Mouse (Mus musculus): ENCODE measurements around the gene Plac1. TPM values are rescaled to one million over a fixed set of nuclear protein-coding genes. Genes with fewer than 3 reads are reported as not detected.
A peak's percentile ranks its signal among the peaks of the same experiment; 100 is the strongest.
"Not testable (repeated sequence)": the region's sequence is repeated elsewhere in the genome, so short reads cannot be mapped to it uniquely, and the experiment has no call there.

Gene Plac1
- polyA plus RNA-seq, 1 experiment from 2014 or later: 4.6 TPM

GRCm38 (mm10) chrX:53025471-53026223, 214.3 kb downstream of the Plac1 start:
- Histone ChIP-seq H3K4me2 (replicated peaks) (no peak overlapping the region), H3K9ac (no peak overlapping the region), H3K9me3 (no peaks in the 10 kb centered on the region), H3K27ac (no peak overlapping the region), H3K4me3 (replicated peaks) (no peak overlapping the region), H3K36me3 (no peaks in the 10 kb centered on the region), H3K27me3 (replicated peaks) (no peaks in the 10 kb centered on the region), H3K4me1 (replicated peaks) (no peaks in the 10 kb centered on the region)
- ATAC-seq: peak; percentile 68; the same call in 1 of the 2 replicates
- WGBS: 55% methylated on average over 11 of the region's 11 CpGs

DNA sequence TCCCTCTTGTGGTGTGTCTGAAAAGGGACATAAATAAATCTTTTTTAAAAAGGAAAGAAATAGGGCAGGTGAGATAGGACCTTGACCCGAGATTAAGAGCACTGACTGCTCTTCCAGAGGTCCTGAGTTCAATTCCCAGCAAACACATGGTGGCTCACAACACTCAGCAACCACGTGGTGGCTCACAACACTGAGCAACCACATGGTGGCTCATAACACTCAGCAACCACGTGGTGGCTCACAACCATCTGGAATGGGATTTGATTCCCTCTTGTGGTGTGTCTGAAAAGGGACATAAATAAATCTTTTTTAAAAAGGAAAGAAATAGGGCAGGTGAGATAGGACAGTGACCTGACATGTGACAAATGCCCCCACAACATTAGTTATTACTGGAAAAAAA, 215.6 kb downstream of the Plac1 start:
- H3K27ac ChIP-seq; H3K27me3 ChIP-seq (replicated peaks); H3K4me2 ChIP-seq (replicated peaks); H3K9ac ChIP-seq; H3K4me1 ChIP-seq (replicated peaks); H3K4me3 ChIP-seq (replicated peaks); H3K36me3 ChIP-seq; H3K9me3 ChIP-seq: not testable (repeated sequence)
- peak; percentile 45; the same call in 1 of the 2 replicates for ATAC-seq
- WGBS: 25% methylated on average over 3 of the region's 3 CpGs

DNA sequence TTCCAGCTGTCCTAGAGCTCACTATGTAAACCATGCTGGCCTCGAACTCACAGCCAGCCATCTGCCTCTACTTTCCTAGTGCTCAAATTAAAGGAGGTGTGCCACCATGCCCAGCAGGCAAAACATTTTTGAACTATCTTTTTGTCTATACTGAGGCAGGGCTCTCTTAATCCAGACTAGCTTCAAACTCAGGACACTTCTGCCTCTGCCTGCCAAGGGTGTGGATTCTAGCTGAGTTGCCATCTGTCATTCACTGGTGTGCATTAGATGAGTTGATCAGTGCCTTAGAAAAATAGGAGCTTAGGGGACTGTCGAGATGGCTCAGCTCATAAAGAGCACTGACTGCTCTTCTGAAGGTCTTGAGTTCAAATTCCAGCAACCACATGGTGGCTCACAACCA, 216.9 kb downstream of the Plac1 start:
- ATAC-seq: no peak
- Histone ChIP-seq H3K4me1 (replicated peaks) (no peaks in the 10 kb centered on the region), H3K4me2 (replicated peaks) (no peak overlapping the region), H3K9me3 (no peaks in the 10 kb centered on the region), H3K27me3 (replicated peaks) (no peaks in the 10 kb centered on the region), H3K27ac (no peak overlapping the region), H3K9ac (no peak overlapping the region), H3K4me3 (replicated peaks) (no peak overlapping the region), H3K36me3 (no peaks in the 10 kb centered on the region)
- 87% methylated on average over 2 of the region's 2 CpGs for WGBS

MicroRNA genes within 50 kb of the gene (microRNA counts, 519-probe panel; counts per million panel counts)
- microRNA mmu-miR-322 (3,539 counts per million, percentile 87 among the panel's probes with 10 or more counts), microRNA mmu-miR-351 (2,456 counts per million, percentile 63 among the panel's probes with 10 or more counts), microRNA mmu-miR-450a-3p (97.1 counts per million, percentile 29 among the panel's probes with 10 or more counts), microRNA mmu-miR-450a-5p (3,574 counts per million, percentile 88 among the panel's probes with 10 or more counts), microRNA mmu-miR-450b-3p (2,116 counts per million, percentile 50 among the panel's probes with 10 or more counts), microRNA mmu-miR-450b-5p (97.1 counts per million, percentile 29 among the panel's probes with 10 or more counts), microRNA mmu-miR-503 (2,338 counts per million, percentile 61 among the panel's probes with 10 or more counts), microRNA mmu-miR-542-3p (2,311 counts per million, percentile 60 among the panel's probes with 10 or more counts), microRNA mmu-miR-542-5p (2,803 counts per million, percentile 72 among the panel's probes with 10 or more counts)

Other genes with a start within 250 kb of the Plac1 start
- 7.8 and 9.3 TPM in 2 replicates for gene Fam122b, start 29.7 kb upstream of the Plac1 start, polyA plus RNA-seq (2015; fragmentation: Nextera tagmentation; extraction: Ambion mirVana)
- gene Fam122c, start 33.3 kb upstream of the Plac1 start, polyA plus RNA-seq (2015; fragmentation: Nextera tagmentation; extraction: Ambion mirVana): not detected in 2 replicates
- 40.3 and 43.3 TPM in 2 replicates for gene Mospd1, start 130.4 kb upstream of the Plac1 start, polyA plus RNA-seq (2015; fragmentation: Nextera tagmentation; extraction: Ambion mirVana)
- gene Etd, start 194.8 kb upstream of the Plac1 start, polyA plus RNA-seq (2015; fragmentation: Nextera tagmentation; extraction: Ambion mirVana): not detected in 2 replicates

Measured in intestine, embryonic 15.5 days (tissue).